Mouse (Mus musculus) hindbrain, embryonic 10.5 days (tissue): ENCODE results near the gene Ctnnd1. TPM values are rescaled to one million over a fixed set of nuclear protein-coding genes. Genes with fewer than 3 reads are reported as not detected.

Experiments used
- DNase-seq: peaks from one replicate; pipeline ENCODE4 v3.0.0-alpha.2; 2017; ENCODE audit warnings: low spot score
- H3K27ac ChIP-seq: fragments of 300-500 bp; sonication (generic); 2 replicates; pipeline ENCODE4 v1.5.1; 2016; ENCODE audit warnings: mild to moderate bottlenecking, moderate library complexity
- H3K27me3 ChIP-seq: fragments of 300-500 bp; sonication (generic); 2 replicates; pipeline ENCODE4 v1.6.1; 2016; ENCODE audit warnings: mild to moderate bottlenecking; ENCODE audit not compliant: poor library complexity, insufficient read depth, severe bottlenecking
- H3K36me3 ChIP-seq: fragments of 300-500 bp; sonication (generic); 2 replicates; pipeline ENCODE4 v1.6.1; 2016; ENCODE audit warnings: mild to moderate bottlenecking, moderate library complexity
- H3K4me1 ChIP-seq: fragments of 300-500 bp; sonication (generic); replicated peaks from 2 replicates; pipeline ENCODE4 v1.6.1; 2016; ENCODE audit warnings: mild to moderate bottlenecking
- H3K4me3 ChIP-seq: fragments of 300-500 bp; sonication (generic); 2 replicates; pipeline ENCODE4 v1.5.1; 2016; ENCODE audit warnings: mild to moderate bottlenecking, moderate library complexity
- H3K9me3 ChIP-seq: fragments of 300-500 bp; sonication (generic); 2 replicates; pipeline ENCODE4 v1.6.1; 2016; ENCODE audit warnings: mild to moderate bottlenecking, moderate library complexity
- WGBS: fragments of 180-500 bp; shearing (Covaris S2); methylation state at CpG from one replicate; pipeline ENCODE4 v1.1.7; 2016; 5-methylcytosine and 5-hydroxymethylcytosine counted together
- polyA plus RNA-seq: library from polyadenylated mRNA; unstranded; fragments of >200 nt; fragmentation: Nextera tagmentation; extraction: Ambion mirVana; gene quantifications from 2 replicates; pipeline ENCODE4 v1.2.1, GENCODE M21; 2016

The Ctnnd1 gene
- polyA plus RNA-seq, 1 experiment from 2014 or later: 33.2 TPM

DNA sequence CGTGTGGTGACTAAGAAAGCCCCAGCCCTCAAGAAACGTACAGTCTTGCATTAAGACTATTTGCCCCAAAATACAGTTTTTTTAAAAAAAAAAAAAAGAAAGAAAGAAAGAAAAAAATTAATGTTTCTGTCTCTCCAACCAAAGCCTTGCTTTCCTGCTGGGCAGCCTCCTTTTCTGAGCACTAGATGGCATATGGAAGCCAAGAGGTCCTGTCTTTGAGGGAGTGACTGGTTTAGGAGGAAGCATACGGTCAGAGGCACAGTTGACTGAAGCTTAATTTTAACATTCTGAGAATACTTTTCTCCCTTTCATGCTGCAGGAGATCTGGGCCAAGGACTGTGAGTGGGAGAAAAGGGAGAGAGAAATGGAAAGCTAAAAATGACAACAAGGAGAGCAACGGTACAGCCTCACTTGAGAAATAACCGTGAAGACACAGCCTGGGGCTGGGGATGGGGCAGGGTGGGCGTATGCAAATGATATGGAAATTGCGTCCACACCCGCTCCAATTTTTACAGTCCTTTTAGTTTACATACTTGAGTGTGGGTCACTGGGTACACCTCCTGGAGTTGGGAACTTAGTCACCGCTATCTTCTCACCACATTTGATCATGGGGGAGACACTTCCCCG, 93.6 kb downstream of the Ctnnd1 start:
- H3K4me3 ChIP-seq: peak overlapping the region; percentile 24; the same call in 1 of the 2 replicates
- peaks cover 4% of the 10 kb centered on the region; the same call in 1 of the 2 replicates for H3K4me1 ChIP-seq
- no peaks in the 10 kb centered on the region for H3K27me3 ChIP-seq
- no peaks in the 10 kb centered on the region for H3K36me3 ChIP-seq
- H3K27ac ChIP-seq: no peak overlapping the region
- no peaks in the 10 kb centered on the region for H3K9me3 ChIP-seq
- 57% methylated on average over 10 of the region's 10 CpGs for WGBS
- DNase-seq: no peak

DNA sequence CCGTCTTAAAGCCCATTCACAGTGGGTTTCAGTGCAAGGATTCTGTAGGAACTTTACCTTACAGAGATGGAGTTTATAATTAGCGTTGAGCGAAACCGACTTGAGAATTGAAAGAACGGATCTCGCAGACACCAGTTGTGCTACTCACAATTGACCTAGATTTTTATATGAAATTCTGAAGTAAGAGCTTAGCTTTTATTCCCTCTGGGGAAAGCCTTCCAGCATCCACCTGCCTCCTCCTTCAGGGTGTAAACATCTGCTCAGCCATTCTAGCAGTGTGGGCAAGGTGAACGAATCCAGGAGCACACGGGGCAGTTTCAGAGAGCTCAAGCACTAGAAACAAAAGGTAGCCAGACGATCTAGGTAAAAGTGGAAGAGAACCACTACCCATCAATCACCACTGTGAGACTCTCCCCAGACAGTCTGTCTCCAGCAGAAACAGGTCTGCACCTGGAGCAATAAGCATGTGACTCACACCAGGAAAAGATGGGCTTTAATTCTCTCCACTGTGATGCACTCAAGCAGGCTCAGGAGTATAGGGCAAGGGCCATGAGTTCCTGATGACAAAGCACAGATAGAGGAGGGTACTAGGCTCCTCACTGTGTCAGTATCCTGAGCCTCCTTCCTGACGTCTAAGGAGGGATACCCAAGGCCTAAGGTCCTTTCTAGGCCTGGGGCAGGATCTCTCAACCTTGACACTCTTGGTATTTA, 99.0 kb downstream of the Ctnnd1 start:
- no peaks in the 10 kb centered on the region for H3K4me1 ChIP-seq
- no peak overlapping the region for H3K4me3 ChIP-seq
- no peaks in the 10 kb centered on the region for H3K27me3 ChIP-seq
- no peaks in the 10 kb centered on the region for H3K9me3 ChIP-seq
- no peak overlapping the region for H3K27ac ChIP-seq
- 78% methylated on average over 10 of the region's 10 CpGs for WGBS
- no peak for DNase-seq
- H3K36me3 ChIP-seq: no peaks in the 10 kb centered on the region

Other genes starting within 250 kb of the Ctnnd1 start
- 12.9 and 13.1 TPM in 2 replicates for gene Calcrl, start 225.4 kb downstream of the Ctnnd1 start, polyA plus RNA-seq
- gene Tfpi, start 174.0 kb downstream of the Ctnnd1 start, polyA plus RNA-seq: 18.1 and 18.2 TPM in 2 replicates
- 0.25 and 0.31 TPM in 2 replicates for gene Btbd18, start 8.3 kb upstream of the Ctnnd1 start, polyA plus RNA-seq
- gene Selenoh, start 20.0 kb upstream of the Ctnnd1 start, polyA plus RNA-seq: 515 and 539 TPM in 2 replicates
- gene Gm28635, start 27.3 kb upstream of the Ctnnd1 start, polyA plus RNA-seq: not detected in 2 replicates
- gene Med19, start 27.6 kb upstream of the Ctnnd1 start, polyA plus RNA-seq: 47.1 and 47.6 TPM in 2 replicates
- 151 and 167 TPM in 2 replicates for gene Tmx2, start 28.4 kb upstream of the Ctnnd1 start, polyA plus RNA-seq
- 25.4 and 26.7 TPM in 2 replicates for gene Zdhhc5, start 64.4 kb upstream of the Ctnnd1 start, polyA plus RNA-seq
- gene Clp1, start 76.6 kb upstream of the Ctnnd1 start, polyA plus RNA-seq: 49.6 and 53.6 TPM in 2 replicates
- gene Ypel4, start 83.3 kb upstream of the Ctnnd1 start, polyA plus RNA-seq: 10.0 and 14.6 TPM in 2 replicates
- gene Gm19426, start 92.9 kb upstream of the Ctnnd1 start, polyA plus RNA-seq: 9.5 and 10.4 TPM in 2 replicates
- 29.4 and 43.1 TPM in 2 replicates for gene Serping1, start 124.7 kb upstream of the Ctnnd1 start, polyA plus RNA-seq
- gene Ube2l6, start 148.1 kb upstream of the Ctnnd1 start, polyA plus RNA-seq: 37.2 and 41.6 TPM in 2 replicates
- 0.09 and 0.14 TPM in 2 replicates for gene Smtnl1, start 171.9 kb upstream of the Ctnnd1 start, polyA plus RNA-seq
- gene Timm10, start 176.2 kb upstream of the Ctnnd1 start, polyA plus RNA-seq: 56.3 and 58.9 TPM in 2 replicates
- 23.1 and 28.6 TPM in 2 replicates for gene Slc43a1, start 188.1 kb upstream of the Ctnnd1 start, polyA plus RNA-seq
- 3.8 and 4.0 TPM in 2 replicates for gene Rtn4rl2, start 235.9 kb upstream of the Ctnnd1 start, polyA plus RNA-seq